Mouse (Mus musculus) heart, adult 8-10 months (tissue): ENCODE data around the gene Ap1g2. TPM values are rescaled to one million over a fixed set of nuclear protein-coding genes. Genes with fewer than 3 reads are reported as not detected.

Experiments
- DNase-seq: peaks from one replicate; pipeline ENCODE4 v3.0.0; 2022; ENCODE audit warnings: low spot score
- total RNA-seq, 4 experiments: library from RNA; stranded (reverse); gene quantifications; 2 replicates each; pipeline ENCODE4 v1.2.4; 2022

Gene Ap1g2
- total RNA-seq = 1 to 10 TPM; 2.7 to 4.5 (median 4.1) TPM

GRCm38 (mm10) chr14:55105836-55106809 lies at the start of gene Ap1g2:
Gene Ap1g2, minus strand, starts transcription at chr14:55106593.
- DNase-seq = peak; percentile 89

GRCm38 (mm10) chr14:55152951-55153481 lies 46.6 kb upstream of the Ap1g2 start:
- no peak for DNase-seq

DNA sequence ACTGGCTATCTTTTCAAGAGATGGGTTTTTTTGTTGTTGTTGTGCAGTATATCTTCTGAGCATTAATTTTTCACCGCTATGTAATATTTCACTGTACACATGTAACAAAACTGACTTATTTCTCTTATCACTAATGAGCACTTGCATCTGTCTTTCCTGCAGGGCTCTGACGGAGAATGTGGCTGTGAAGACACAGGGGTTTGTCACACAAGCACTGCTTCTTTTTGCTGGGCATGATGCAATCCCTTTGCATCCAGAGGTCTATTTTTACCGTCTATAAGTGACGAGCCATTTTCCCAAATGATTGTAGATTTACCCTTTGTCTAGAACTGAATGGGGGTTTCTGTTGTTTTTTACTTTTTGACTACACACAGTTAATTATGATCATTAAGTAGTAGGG lies 45.8 kb upstream of the Ap1g2 start:
- DNase-seq = no peak

DNA sequence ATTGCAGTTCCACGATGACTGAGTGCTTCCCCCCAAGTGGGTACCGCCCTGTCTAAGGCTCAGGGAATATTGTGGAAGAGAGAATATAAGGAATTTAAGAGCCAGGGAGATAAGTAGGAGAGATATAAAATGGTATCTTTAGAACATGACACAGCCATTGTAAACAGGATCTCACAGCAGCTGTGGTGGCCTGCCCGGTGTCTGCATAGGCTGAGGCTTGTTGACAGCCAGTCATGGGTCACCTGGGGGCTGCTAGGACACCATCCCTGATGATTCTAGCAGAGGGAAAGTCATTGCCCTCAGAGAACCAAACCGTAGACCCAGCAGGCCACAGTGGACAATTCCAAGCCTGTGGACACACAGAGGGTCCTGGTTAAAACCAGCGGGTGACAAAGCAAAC lies 44.6 kb upstream of the Ap1g2 start:
- DNase-seq = no peak

DNA sequence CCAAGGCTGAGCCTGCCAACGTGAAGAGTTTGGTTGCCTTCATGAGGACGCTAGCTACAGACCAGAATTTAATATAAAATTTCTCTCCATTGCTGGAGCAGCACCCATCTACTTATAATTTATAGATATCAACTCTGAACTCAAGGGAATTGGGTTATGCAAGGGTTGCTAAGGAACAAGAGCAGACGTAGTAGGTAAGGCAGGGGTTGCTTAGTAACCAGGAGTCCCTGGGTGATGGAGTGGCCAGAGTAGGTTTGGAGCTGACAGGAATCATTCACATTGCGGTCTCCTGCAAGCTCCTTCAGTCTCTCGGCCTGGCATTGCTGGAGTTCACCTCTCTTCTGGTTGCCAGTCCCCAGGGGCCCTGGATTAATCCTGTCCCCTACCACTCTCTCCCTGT lies 42.6 kb upstream of the Ap1g2 start:
- DNase-seq = no peak

GRCm38 (mm10) chr14:55148363-55148915 lies 42.0 kb upstream of the Ap1g2 start:
- DNase-seq = peak; percentile 46

DNA sequence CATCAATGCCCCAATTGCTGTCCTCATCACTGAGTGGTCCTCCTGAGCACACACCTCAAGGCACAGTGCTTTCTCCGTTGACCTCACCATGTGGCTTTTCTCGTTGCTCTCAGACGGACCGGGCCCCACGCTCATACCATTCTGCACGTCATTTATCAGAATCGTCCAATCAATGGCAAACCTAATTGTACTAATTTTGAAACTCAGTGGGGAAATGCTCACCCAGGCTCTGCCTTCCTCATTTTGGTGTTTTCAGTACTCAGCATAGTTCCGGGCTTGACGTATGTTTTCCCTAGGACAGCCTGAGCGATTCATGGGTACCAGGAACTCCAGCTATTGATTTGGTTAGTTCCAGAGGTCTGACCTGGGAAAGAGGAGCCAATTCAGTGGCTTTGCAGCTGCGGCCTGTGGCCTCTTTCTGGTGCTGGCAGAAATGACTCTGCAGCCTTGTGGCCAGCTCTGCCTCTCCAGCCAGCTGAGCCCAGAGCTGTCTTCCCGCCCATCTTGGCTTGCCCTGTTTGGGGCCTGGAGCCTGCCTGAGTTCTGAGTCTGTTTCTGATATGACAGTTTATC lies 40.5 kb upstream of the Ap1g2 start:
- DNase-seq = peak; percentile 53

DNA sequence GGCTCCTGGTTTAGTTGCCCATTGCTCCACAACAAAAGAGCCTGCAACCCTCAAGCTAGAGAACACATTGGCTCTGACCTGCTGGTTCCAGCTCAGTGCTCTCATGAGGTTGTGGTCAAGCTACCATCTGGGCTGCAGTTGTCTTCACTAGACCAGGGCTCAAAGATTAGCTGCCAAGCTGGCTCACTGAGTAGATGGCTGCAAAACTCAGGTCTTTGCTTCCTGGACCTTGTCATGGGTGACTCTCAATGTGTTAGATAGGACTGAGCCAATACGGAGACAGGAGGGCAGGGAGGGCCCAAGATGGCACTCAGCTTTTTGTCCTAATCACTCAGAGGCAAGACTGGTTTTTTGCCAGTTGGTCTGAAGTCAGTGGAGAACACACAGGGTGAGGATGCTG lies 39.9 kb upstream of the Ap1g2 start:
- DNase-seq = no peak

GRCm38 (mm10) chr14:55139313-55139712 lies 32.9 kb upstream of the Ap1g2 start:
- no peak for DNase-seq

GRCm38 (mm10) chr14:55135676-55136075 lies 29.3 kb upstream of the Ap1g2 start:
- DNase-seq = no peak

GRCm38 (mm10) chr14:55126521-55126920 lies 20.1 kb upstream of the Ap1g2 start:
- no peak for DNase-seq

- DNase-seq = no peak
Observed at GRCm38 (mm10) chr14:55125711-55126110, 19.3 kb upstream of the Ap1g2 start.

DNA sequence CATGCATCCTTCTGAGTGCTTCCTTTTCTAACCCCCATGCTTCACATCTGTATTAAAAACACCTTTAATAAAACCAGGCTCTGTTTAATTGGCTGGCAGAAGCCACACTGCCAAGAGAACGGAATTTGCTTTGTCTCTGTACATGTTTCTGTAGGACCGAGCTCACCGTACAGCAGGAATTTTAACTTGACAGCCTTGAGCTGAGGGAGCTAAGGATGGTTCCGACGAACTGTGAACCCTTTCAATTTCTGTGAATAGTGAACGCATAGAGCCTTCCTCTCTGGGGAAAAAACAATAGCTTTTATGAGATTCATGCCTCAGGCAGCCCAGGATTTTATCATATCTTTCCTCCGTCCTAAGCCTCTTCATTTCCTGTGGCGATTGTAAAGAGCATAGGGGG lies 16.0 kb upstream of the Ap1g2 start:
- DNase-seq = no peak

DNA sequence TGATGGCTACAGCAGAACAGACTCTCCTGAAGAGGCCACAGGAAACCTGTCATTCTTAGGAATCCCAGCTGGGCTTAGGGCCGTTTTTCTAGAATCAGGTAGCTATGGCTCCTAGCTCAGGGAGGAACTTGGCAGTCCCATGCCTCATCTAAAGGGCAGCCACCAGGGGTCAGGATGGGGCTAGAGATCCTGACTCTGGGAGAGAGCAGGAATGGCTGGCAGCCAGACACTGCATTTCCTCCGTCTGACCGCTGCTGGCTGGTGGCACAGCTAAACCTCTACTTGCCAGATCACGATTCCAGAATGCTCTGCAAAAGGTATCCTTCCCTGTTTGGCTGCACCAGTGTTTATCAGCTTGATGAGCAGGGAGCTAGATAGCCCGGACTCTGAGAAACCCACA lies 15.6 kb upstream of the Ap1g2 start:
- DNase-seq = peak; percentile 63

DNA sequence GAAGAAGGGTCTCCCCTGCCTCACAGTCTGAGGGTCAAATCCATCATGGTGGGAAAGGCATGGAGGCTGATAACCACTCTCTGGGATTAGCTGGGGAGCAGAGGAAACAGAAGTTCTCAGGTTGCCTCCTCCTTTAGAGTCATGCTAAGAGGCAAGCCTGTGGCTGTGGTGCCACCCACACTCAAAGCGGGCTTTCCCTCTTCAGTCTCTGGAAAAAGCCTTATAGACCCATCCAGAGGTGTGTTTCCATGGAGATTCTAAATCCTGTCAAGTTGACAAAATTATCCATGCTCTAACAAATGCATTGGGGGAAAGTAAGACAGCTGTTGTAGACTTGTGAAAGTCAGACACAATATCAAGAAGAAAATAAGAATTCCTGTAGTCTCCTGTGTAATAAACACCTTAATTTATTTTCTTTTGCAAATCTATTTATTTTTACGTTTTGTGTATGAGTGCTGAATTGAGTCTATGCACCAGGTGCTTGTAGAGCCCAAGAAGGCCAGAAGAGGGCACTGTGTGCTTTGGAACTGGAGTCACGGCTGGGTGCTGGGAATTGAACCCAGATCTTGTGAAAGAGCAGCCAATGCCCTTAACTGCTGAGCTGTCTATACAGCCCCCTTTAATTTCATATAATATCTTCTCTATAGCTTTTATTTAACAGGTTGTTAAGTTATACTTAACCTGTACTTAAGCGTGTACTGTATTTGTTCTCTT lies 13.2 kb upstream of the Ap1g2 start:
- DNase-seq = no peak

GRCm38 (mm10) chr14:55118852-55119251 lies 12.5 kb upstream of the Ap1g2 start:
- no peak for DNase-seq

- DNase-seq = no peak
Observed at GRCm38 (mm10) chr14:55116425-55117200, 10.2 kb upstream of the Ap1g2 start, which contains the start of gene Jph4. Gene Jph4, minus strand, starts transcription at chr14:55116935.

- DNase-seq = no peak
Observed at GRCm38 (mm10) chr14:55115846-55116245, 9.5 kb upstream of the Ap1g2 start.

- no peak for DNase-seq
Observed at GRCm38 (mm10) chr14:55114759-55115701, 8.6 kb upstream of the Ap1g2 start.
